Mouse (Mus musculus) bone marrow macrophage, adult 2 months (primary cell): Measurements from ENCODE around the gene Gnb5. TPM values are rescaled to one million over a fixed set of nuclear protein-coding genes. Genes with fewer than 3 reads are reported as not detected.

Source experiments
- H3K27ac ChIP-seq: 2 replicates; pipeline ENCODE4 v1.5.1; 2012; ENCODE audit warnings: low read depth, low read length; ENCODE audit not compliant: insufficient read depth
- H3K4me1 ChIP-seq: 2 replicates; pipeline ENCODE4 v1.6.1; 2012; ENCODE audit warnings: low read length; ENCODE audit not compliant: control insufficient read depth, insufficient read depth
- H3K4me3 ChIP-seq: 2 replicates; pipeline ENCODE4 v1.5.1; 2012; ENCODE audit warnings: mild to moderate bottlenecking, low read length, moderate library complexity; ENCODE audit not compliant: insufficient read depth
- CTCF ChIP-seq: IDR thresholded peaks from 2 replicates; pipeline ENCODE4 v1.5.1; 2012; ENCODE audit warnings: low read depth, mild to moderate bottlenecking, low read length, moderate library complexity
- POLR2A ChIP-seq: IDR thresholded peaks from 2 replicates; pipeline ENCODE4 v1.6.1; 2012; ENCODE audit warnings: mild to moderate bottlenecking, low read depth, low read length, borderline replicate concordance
- polyA plus RNA-seq: library from polyadenylated mRNA; stranded (reverse); fragments of >200 nt; gene quantifications from 2 replicates; pipeline ENCODE4 v1.2.4, GENCODE M21; 2012; ENCODE audit not compliant: missing spikeins, insufficient read depth, insufficient read length

The Gnb5 gene
- polyA plus RNA-seq, 1 experiment, result 7.0 TPM

- no peak overlapping the region for H3K4me3 ChIP-seq
- H3K4me1 ChIP-seq, result peaks cover 9% of the 10 kb centered on the region; the same call in 1 of the 2 replicates
- no peak overlapping the region for H3K27ac ChIP-seq
- TF ChIP-seq CTCF, result no peak
- TF ChIP-seq POLR2A, result no peak
These were observed 9.2 kb downstream of the Gnb5 start for GRCm38 (mm10) chr9:75315238-75315637.

DNA sequence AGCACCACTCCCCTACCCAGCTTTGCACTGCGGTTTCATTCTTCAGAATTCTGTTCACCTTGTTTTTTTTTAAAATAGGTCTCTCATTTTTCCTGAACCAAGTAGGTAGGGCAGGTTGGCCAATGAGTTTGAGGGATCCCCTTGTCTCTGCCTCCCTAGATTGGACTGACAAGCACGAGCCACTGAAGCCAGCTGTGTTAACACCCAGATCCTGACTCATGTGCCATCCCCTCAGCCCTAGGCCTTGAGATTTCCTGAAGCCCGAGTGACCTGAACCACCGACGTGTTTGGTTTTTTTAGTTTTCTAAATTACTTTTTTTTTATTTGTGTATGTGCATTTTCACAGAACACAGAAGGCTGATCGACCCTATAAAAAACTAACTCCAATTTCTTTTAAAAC, 10.7 kb downstream of the Gnb5 start:
- peaks cover 9% of the 10 kb centered on the region; the same call in 1 of the 2 replicates for H3K4me1 ChIP-seq
- TF ChIP-seq CTCF, result no peak
- no peak for TF ChIP-seq POLR2A
- no peak overlapping the region for H3K27ac ChIP-seq
- no peak overlapping the region for H3K4me3 ChIP-seq

GRCm38 (mm10) chr9:75318196-75318595, 12.1 kb downstream of the Gnb5 start:
- peaks cover 9% of the 10 kb centered on the region; the same call in 1 of the 2 replicates for H3K4me1 ChIP-seq
- no peak overlapping the region for H3K4me3 ChIP-seq
- H3K27ac ChIP-seq, result no peak overlapping the region
- no peak for TF ChIP-seq POLR2A
- no peak for TF ChIP-seq CTCF

GRCm38 (mm10) chr9:75319365-75319764, 13.3 kb downstream of the Gnb5 start:
- H3K27ac ChIP-seq, result no peak overlapping the region
- peaks cover 9% of the 10 kb centered on the region; the same call in 1 of the 2 replicates for H3K4me1 ChIP-seq
- no peak for TF ChIP-seq CTCF
- TF ChIP-seq POLR2A, result no peak
- H3K4me3 ChIP-seq, result no peak overlapping the region

GRCm38 (mm10) chr9:75322099-75322885, 16.2 kb downstream of the Gnb5 start:
- no peak overlapping the region for H3K4me3 ChIP-seq
- 0 out of 2 replicates have a peak, but pooled peaks cover 3% of the 10 kb centered on the region for H3K4me1 ChIP-seq
- TF ChIP-seq CTCF (no peak), POLR2A (no peak)
- no peak overlapping the region for H3K27ac ChIP-seq

DNA sequence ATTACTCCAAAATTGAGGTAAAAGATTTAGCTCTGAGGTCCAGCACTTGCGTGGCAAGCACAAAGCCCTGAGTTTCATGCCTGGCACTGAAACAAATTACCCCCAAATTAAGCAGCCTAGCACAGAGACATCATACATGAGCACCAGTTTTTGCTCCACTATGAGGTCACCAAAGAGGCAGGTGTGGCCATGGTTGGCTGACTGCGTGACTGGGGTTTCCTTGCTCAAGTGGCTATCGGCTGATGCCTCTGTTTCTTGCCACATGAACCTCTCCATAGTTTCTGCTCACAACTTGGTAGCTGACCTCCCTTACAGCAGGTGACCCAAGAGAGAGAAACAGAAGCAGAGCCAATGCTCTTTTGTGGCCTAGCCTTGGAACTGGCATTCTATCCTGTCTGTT, 22.0 kb downstream of the Gnb5 start:
- no peak overlapping the region for H3K27ac ChIP-seq
- TF ChIP-seq POLR2A (no peak), CTCF (no peak)
- no peak overlapping the region for H3K4me3 ChIP-seq
- H3K4me1 ChIP-seq, result no peaks in the 10 kb centered on the region

- TF ChIP-seq CTCF (no peak), POLR2A (no peak)
- H3K27ac ChIP-seq, result no peak overlapping the region
- H3K4me1 ChIP-seq, result no peaks in the 10 kb centered on the region
- H3K4me3 ChIP-seq, result no peak overlapping the region
These were observed 24.7 kb downstream of the Gnb5 start for GRCm38 (mm10) chr9:75330821-75331220.

GRCm38 (mm10) chr9:75334440-75334839, 28.4 kb downstream of the Gnb5 start:
- no peak overlapping the region for H3K4me3 ChIP-seq
- no peak overlapping the region for H3K27ac ChIP-seq
- no peak for TF ChIP-seq CTCF
- no peak for TF ChIP-seq POLR2A
- no peaks in the 10 kb centered on the region for H3K4me1 ChIP-seq

DNA sequence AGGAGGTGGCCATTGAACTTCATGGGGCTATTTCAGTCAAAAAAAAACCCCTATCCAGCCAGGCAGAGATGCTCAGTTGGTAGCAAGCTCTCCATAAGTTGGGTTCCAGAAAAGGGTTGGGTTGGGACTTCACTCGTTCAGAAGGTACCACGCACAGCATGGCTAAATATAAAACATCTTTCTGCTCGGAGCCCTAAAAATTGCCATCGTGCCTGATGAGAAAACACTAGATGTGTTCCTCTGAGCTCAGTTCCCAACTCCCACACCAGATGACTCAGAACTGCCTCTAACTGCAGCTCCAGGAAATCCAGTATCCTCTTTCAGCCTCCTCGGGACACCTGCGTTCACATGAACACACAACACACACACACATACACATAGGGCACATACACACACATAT, 31.9 kb downstream of the Gnb5 start:
- H3K4me3 ChIP-seq, result no peak overlapping the region
- H3K27ac ChIP-seq, result no peak overlapping the region
- TF ChIP-seq POLR2A, result no peak
- TF ChIP-seq CTCF, result no peak
- 0 out of 2 replicates have a peak, but pooled peaks cover 2% of the 10 kb centered on the region for H3K4me1 ChIP-seq

DNA sequence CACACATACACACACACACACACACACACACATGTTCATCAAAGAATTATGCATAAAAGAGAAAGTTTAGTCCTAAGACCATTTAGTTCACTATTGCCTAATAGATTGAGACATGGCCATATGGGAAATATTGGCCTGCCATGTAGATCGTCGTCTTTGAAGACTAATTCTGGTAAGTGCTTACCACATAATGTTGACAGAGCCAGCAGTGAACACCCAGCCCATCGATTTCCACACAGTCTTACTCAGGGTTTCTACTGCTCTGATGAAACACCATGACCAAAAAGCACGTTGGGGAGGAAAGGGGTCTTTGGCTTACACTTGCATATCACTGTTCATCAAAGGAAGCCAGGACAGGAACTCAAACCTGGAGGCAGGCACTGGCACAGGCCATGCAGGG, 36.3 kb downstream of the Gnb5 start:
- Histone ChIP-seq H3K4me3 (no peak overlapping the region), H3K27ac (no peak overlapping the region), H3K4me1 (0 out of 2 replicates have a peak, but pooled peaks cover 2% of the 10 kb centered on the region)
- no peak for TF ChIP-seq CTCF
- TF ChIP-seq POLR2A, result no peak

DNA sequence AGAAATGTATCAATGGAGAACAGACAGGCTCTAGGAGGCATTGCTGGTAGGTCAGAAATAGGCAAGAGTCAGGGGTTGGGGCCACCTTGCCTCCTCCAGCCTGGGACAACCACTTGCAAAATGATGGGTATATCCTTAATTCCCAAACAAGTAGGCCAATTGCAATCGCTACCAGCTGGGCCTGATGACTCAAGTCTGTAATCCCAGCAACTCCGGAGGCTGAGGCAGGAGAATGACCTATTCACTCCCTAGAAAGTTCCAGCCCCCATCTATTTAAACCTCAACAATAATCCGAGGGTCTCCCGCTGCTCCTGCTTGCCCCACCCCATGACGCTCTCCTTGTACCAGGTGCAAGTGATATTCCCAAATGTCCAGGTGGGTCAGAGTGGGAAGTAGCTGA, 41.4 kb downstream of the Gnb5 start, which contains the start of gene Bcl2l10:
Bcl2l10 (plus strand) TSS at position 301 of the 400 bp plus-strand sequence.
- Histone ChIP-seq H3K4me3 (no peak within 1 kb of the TSS), H3K4me1 (0 out of 2 replicates have a peak, but pooled peaks cover 1% of the 10 kb centered on the region), H3K27ac (no peak within 1 kb of the TSS)
- TF ChIP-seq POLR2A (no peak), CTCF (no peak)
